Mouse (Mus musculus) intestine, embryonic 16.5 days (tissue): Measurements from ENCODE around the gene Iqgap1. TPM values are rescaled to one million over a fixed set of nuclear protein-coding genes. Genes with fewer than 3 reads are reported as not detected.

Experiments
- ATAC-seq: fragments of 200-750 bp; cut with Nextera tagmentation; 2 replicates; pipeline ENCODE4 v1.8.0; 2017; ENCODE audit warnings: moderate TSS enrichment, moderate library complexity
- H3K27ac ChIP-seq: fragments of 300-500 bp; sonication (generic); 2 replicates; pipeline ENCODE4 v1.5.1; 2014; ENCODE audit warnings: mild to moderate bottlenecking, low read length
- H3K27me3 ChIP-seq: fragments of 300-500 bp; sonication (generic); replicated peaks from 2 replicates; pipeline ENCODE4 v1.6.1; 2014; ENCODE audit warnings: low read length, control low read depth, mixed read lengths; ENCODE audit not compliant: control insufficient read depth, insufficient read depth
- H3K36me3 ChIP-seq: fragments of 300-500 bp; sonication (generic); 2 replicates; pipeline ENCODE4 v1.6.1; 2014; ENCODE audit warnings: low read length, control low read depth; ENCODE audit not compliant: control insufficient read depth, insufficient read depth
- H3K4me1 ChIP-seq: fragments of 300-500 bp; sonication (generic); 2 replicates; pipeline ENCODE4 v1.6.1; 2014; ENCODE audit warnings: low read length, control low read depth, mixed read lengths; ENCODE audit not compliant: control insufficient read depth, insufficient read depth
- H3K4me2 ChIP-seq: fragments of 300-500 bp; sonication (generic); 2 replicates; pipeline ENCODE4 v1.6.1; 2014; ENCODE audit warnings: low read depth, low read length, control low read depth
- H3K4me3 ChIP-seq: fragments of 300-500 bp; sonication (generic); 2 replicates; pipeline ENCODE4 v1.5.1; 2014; ENCODE audit warnings: mild to moderate bottlenecking, low read length
- H3K9ac ChIP-seq: fragments of 300-500 bp; sonication (generic); 2 replicates; pipeline ENCODE4 v1.6.1; 2014; ENCODE audit warnings: low read depth, low read length
- H3K9me3 ChIP-seq: fragments of 300-500 bp; sonication (generic); 2 replicates; pipeline ENCODE4 v1.6.1; 2016; ENCODE audit warnings: low read length, control low read depth; ENCODE audit not compliant: control insufficient read depth
- WGBS: fragments of 180-500 bp; shearing (Covaris S2); extraction: QIAGEN DNeasy Blood & Tissue Kit; methylation state at CpG from one replicate; pipeline ENCODE4 v1.1.7; 2014; 5-methylcytosine and 5-hydroxymethylcytosine counted together
- polyA plus RNA-seq: library from polyadenylated mRNA; unstranded; fragments of >200 nt; fragmentation: Nextera tagmentation; extraction: Ambion mirVana; gene quantifications from 2 replicates; pipeline ENCODE4 v1.2.1, GENCODE M21; 2015

The Iqgap1 gene
- polyA plus RNA-seq, 1 experiment from 2014 or later: 64.3 TPM

GRCm38 (mm10) chr7:80862475-80862874, 36.7 kb upstream of the Iqgap1 start:
- no peaks in the 10 kb centered on the region for H3K27me3 ChIP-seq
- no peak overlapping the region for H3K27ac ChIP-seq
- H3K9me3 ChIP-seq: no peaks in the 10 kb centered on the region
- H3K4me1 ChIP-seq: peaks cover 28% of the 10 kb centered on the region
- no peak for ATAC-seq
- H3K4me2 ChIP-seq: no peak overlapping the region
- no peak overlapping the region for H3K9ac ChIP-seq
- H3K36me3 ChIP-seq: peaks cover 4% of the 10 kb centered on the region; the same call in 1 of the 2 replicates
- WGBS: 86% methylated on average over 2 of the region's 2 CpGs
- no peak overlapping the region for H3K4me3 ChIP-seq

- no peaks in the 10 kb centered on the region for H3K27me3 ChIP-seq
- peak within 1 kb of the TSS; percentile 94 for H3K9ac ChIP-seq
- ATAC-seq: peak; percentile 98
- peaks cover 4% of the 10 kb centered on the region; the same call in 1 of the 2 replicates for H3K36me3 ChIP-seq
- no peaks in the 10 kb centered on the region for H3K9me3 ChIP-seq
- H3K4me2 ChIP-seq: peak within 1 kb of the TSS; percentile 75
- peak within 1 kb of the TSS; percentile 95 for H3K4me3 ChIP-seq
- H3K27ac ChIP-seq: peak within 1 kb of the TSS; percentile 87
- WGBS: under 1% methylated on average over 40 of the region's 40 CpGs
- peaks cover 22% of the 10 kb centered on the region for H3K4me1 ChIP-seq
These were observed 35.0 kb upstream of the Iqgap1 start, which contains the start of gene Zscan2 for GRCm38 (mm10) chr7:80860729-80861274. Zscan2 (plus strand) TSS chr7:80860920.

- H3K4me2 ChIP-seq: peak overlapping the region; percentile 75
- no peaks in the 10 kb centered on the region for H3K36me3 ChIP-seq
- no peaks in the 10 kb centered on the region for H3K27me3 ChIP-seq
- peak overlapping the region; percentile 95 for H3K4me3 ChIP-seq
- peaks cover 19% of the 10 kb centered on the region for H3K4me1 ChIP-seq
- 0% methylated on average over 13 of the region's 13 CpGs for WGBS
- peak; percentile 74 for ATAC-seq
- no peaks in the 10 kb centered on the region for H3K9me3 ChIP-seq
- H3K9ac ChIP-seq: peak overlapping the region; percentile 58
- H3K27ac ChIP-seq: no peak overlapping the region
These were observed 34.5 kb upstream of the Iqgap1 start for GRCm38 (mm10) chr7:80860227-80860626.

- H3K27ac ChIP-seq: no peak overlapping the region
These were observed 31.4 kb upstream of the Iqgap1 start for GRCm38 (mm10) chr7:80857181-80857580.

GRCm38 (mm10) chr7:80855316-80855715, 29.5 kb upstream of the Iqgap1 start:
- Histone ChIP-seq H3K9ac (no peak overlapping the region), H3K27ac (no peak overlapping the region), H3K4me3 (no peak overlapping the region), H3K4me1 (no peaks in the 10 kb centered on the region), H3K27me3 (no peaks in the 10 kb centered on the region), H3K4me2 (no peak overlapping the region), H3K36me3 (no peaks in the 10 kb centered on the region), H3K9me3 (no peaks in the 10 kb centered on the region; the same call in 1 of the 2 replicates)
- ATAC-seq: no peak

More at GRCm38 (mm10) chr7:80857181-80857580, 31.4 kb upstream of the Iqgap1 start:
- Histone ChIP-seq H3K4me2 (no peak overlapping the region), H3K36me3 (no peaks in the 10 kb centered on the region), H3K27me3 (no peaks in the 10 kb centered on the region), H3K4me1 (peaks cover 6% of the 10 kb centered on the region; the same call in 1 of the 2 replicates), H3K9ac (no peak overlapping the region), H3K4me3 (no peak overlapping the region), H3K9me3 (no peaks in the 10 kb centered on the region; the same call in 1 of the 2 replicates)
- WGBS: 19% methylated on average over 6 of the region's 6 CpGs
- no peak for ATAC-seq

- no peak overlapping the region for H3K9ac ChIP-seq
- no peak overlapping the region for H3K27ac ChIP-seq
- H3K9me3 ChIP-seq: no peaks in the 10 kb centered on the region; the same call in 1 of the 2 replicates
- H3K4me1 ChIP-seq: peaks cover 3% of the 10 kb centered on the region; the same call in 1 of the 2 replicates
- H3K4me2 ChIP-seq: no peak overlapping the region
- H3K4me3 ChIP-seq: no peak overlapping the region
- no peaks in the 10 kb centered on the region for H3K36me3 ChIP-seq
- WGBS: 92% methylated on average over 3 of the region's 3 CpGs
- no peaks in the 10 kb centered on the region for H3K27me3 ChIP-seq
- no peak for ATAC-seq
These were observed 27.4 kb upstream of the Iqgap1 start for GRCm38 (mm10) chr7:80853218-80853617.

- H3K27ac ChIP-seq: no peak overlapping the region
- H3K4me1 ChIP-seq: peaks cover 6% of the 10 kb centered on the region; the same call in 1 of the 2 replicates
- H3K36me3 ChIP-seq: no peaks in the 10 kb centered on the region
- no peak overlapping the region for H3K9ac ChIP-seq
- H3K4me3 ChIP-seq: no peak overlapping the region
- ATAC-seq: no peak
- H3K27me3 ChIP-seq: no peaks in the 10 kb centered on the region
- 82% methylated on average over 5 of the region's 5 CpGs for WGBS
- no peak overlapping the region for H3K4me2 ChIP-seq
- H3K9me3 ChIP-seq: no peaks in the 10 kb centered on the region; the same call in 1 of the 2 replicates
These were observed 24.7 kb upstream of the Iqgap1 start for GRCm38 (mm10) chr7:80850520-80850919.

- H3K9ac ChIP-seq: no peak overlapping the region
- peaks cover 6% of the 10 kb centered on the region; the same call in 1 of the 2 replicates for H3K4me1 ChIP-seq
- H3K4me3 ChIP-seq: no peak overlapping the region
- WGBS: 23% methylated on average over 4 of the region's 4 CpGs
- no peaks in the 10 kb centered on the region for H3K27me3 ChIP-seq
- H3K27ac ChIP-seq: no peak overlapping the region
- H3K9me3 ChIP-seq: no peaks in the 10 kb centered on the region; the same call in 1 of the 2 replicates
- H3K4me2 ChIP-seq: no peak overlapping the region
- no peaks in the 10 kb centered on the region for H3K36me3 ChIP-seq
- ATAC-seq: peak; percentile 79; the same call in 1 of the 2 replicates
These were observed 23.9 kb upstream of the Iqgap1 start for GRCm38 (mm10) chr7:80849710-80850109.

- no peaks in the 10 kb centered on the region for H3K36me3 ChIP-seq
- H3K27me3 ChIP-seq: no peaks in the 10 kb centered on the region
- peaks cover 6% of the 10 kb centered on the region; the same call in 1 of the 2 replicates for H3K4me1 ChIP-seq
- 74% methylated on average over 2 of the region's 2 CpGs for WGBS
- ATAC-seq: no peak; the same call in 1 of the 2 replicates
- peaks cover 1% of the 10 kb centered on the region for H3K9me3 ChIP-seq
- no peak overlapping the region for H3K4me2 ChIP-seq
- no peak overlapping the region for H3K27ac ChIP-seq
- H3K4me3 ChIP-seq: no peak overlapping the region
- no peak overlapping the region for H3K9ac ChIP-seq
These were observed 23.5 kb upstream of the Iqgap1 start for GRCm38 (mm10) chr7:80849267-80849666.
